Mouse (Mus musculus) adrenal gland, adult 2 months (tissue): ENCODE results near the gene Aup1. TPM values are rescaled to one million over a fixed set of nuclear protein-coding genes. Genes with fewer than 3 reads are reported as not detected.

Experiments used
- DNase-seq: peaks from one replicate; pipeline ENCODE4 v3.0.0; 2021
- polyA plus RNA-seq: library from polyadenylated mRNA; depleted of rRNA; stranded (reverse); fragments of >200 nt; gene quantifications from 2 replicates; pipeline ENCODE4 v1.2.3, GENCODE M21; 2012
- total RNA-seq, 2 experiments: library from RNA; stranded (reverse); gene quantifications; 2 replicates each; pipeline ENCODE4 v1.2.3; 2021

Gene Aup1
- total and polyA plus RNA-seq, 3 experiments = 174 to 1,190 (median 228) TPM

- DNase-seq = no peak
Measured at GRCm38 (mm10) chr6:83069488-83070246, 15.3 kb downstream of the Aup1 start.

GRCm38 (mm10) chr6:83070247-83070310, 15.8 kb downstream of the Aup1 start, which contains the start of gene Tlx2:
Gene Tlx2, minus strand, starts transcription at chr6:83070293.
- DNase-seq = no peak

- DNase-seq = peak; percentile 54
Measured at GRCm38 (mm10) chr6:83070311-83071219, 16.2 kb downstream of the Aup1 start.

- peak; percentile 52 for DNase-seq
Measured at GRCm38 (mm10) chr6:83071220-83071619, 16.9 kb downstream of the Aup1 start.

- DNase-seq = no peak
Measured at GRCm38 (mm10) chr6:83074979-83075378, 20.7 kb downstream of the Aup1 start.

- DNase-seq = peak; percentile 77
Measured at GRCm38 (mm10) chr6:83077630-83078323, 23.5 kb downstream of the Aup1 start, which contains the start of gene Pcgf1. Gene Pcgf1, plus strand, starts transcription at chr6:83077869.

GRCm38 (mm10) chr6:83078324-83078858, 24.1 kb downstream of the Aup1 start:
- peak; percentile 99 for DNase-seq

GRCm38 (mm10) chr6:83080210-83080609, 25.9 kb downstream of the Aup1 start:
- DNase-seq = peak; percentile 1

GRCm38 (mm10) chr6:83083497-83083896, 29.2 kb downstream of the Aup1 start:
- no peak for DNase-seq

- no peak for DNase-seq
Measured at GRCm38 (mm10) chr6:83084477-83084876, 30.2 kb downstream of the Aup1 start.

GRCm38 (mm10) chr6:83086121-83087035, 32.1 kb downstream of the Aup1 start, which contains the start of gene Lbx2:
Gene Lbx2, plus strand, starts transcription at chr6:83086367.
- peak; percentile 82 for DNase-seq

GRCm38 (mm10) chr6:83087205-83087925, 33.0 kb downstream of the Aup1 start:
- peak; percentile 81 for DNase-seq

GRCm38 (mm10) chr6:83087926-83088260, 33.6 kb downstream of the Aup1 start:
- DNase-seq = no peak

GRCm38 (mm10) chr6:83092416-83093127, 38.3 kb downstream of the Aup1 start:
- DNase-seq = no peak

- DNase-seq = no peak
Measured at GRCm38 (mm10) chr6:83095968-83096367, 41.6 kb downstream of the Aup1 start.

- peak; percentile 81 for DNase-seq
Measured at GRCm38 (mm10) chr6:83098411-83098810, 44.1 kb downstream of the Aup1 start.

- DNase-seq = peak; percentile 94
Measured at GRCm38 (mm10) chr6:83101316-83101687, 47.0 kb downstream of the Aup1 start, which contains the start of the genes Ccdc142 and Gm42688. Gene Ccdc142, plus strand, starts transcription at chr6:83101601. Gene Gm42688, plus strand, starts transcription at chr6:83101617.

- DNase-seq = peak; percentile 85
Measured at GRCm38 (mm10) chr6:83101688-83102556, 47.6 kb downstream of the Aup1 start.

- no peak for DNase-seq
Measured at GRCm38 (mm10) chr6:83103130-83103650, 48.9 kb downstream of the Aup1 start.
